Mouse (Mus musculus) kidney, adult 2 months (tissue): ENCODE measurements around the gene Rpl19.

Experiments
- CTCF ChIP-seq: fragments of 200-500 bp; conservative IDR thresholded peaks from 2 replicates; pipeline ENCODE4 v1.5.1; 2011; ENCODE audit warnings: low read depth, mild to moderate bottlenecking, control low read depth, low read length, moderate library complexity, mixed read lengths; ENCODE audit not compliant: insufficient read depth, insufficient read length
- POLR2A ChIP-seq: fragments of 200-500 bp; IDR thresholded peaks from one replicate; pipeline ENCODE4 v1.6.1; 2011; ENCODE audit warnings: low read depth, low read length, control low read depth

- TF ChIP-seq CTCF (no peak), POLR2A (no peak)
These were observed 20.0 kb downstream of the Rpl19 start for GRCm38 (mm10) chr11:98046466-98046865.
